Mouse (Mus musculus): ENCODE data around the gene Mrps24.

Gene Mrps24

DNA sequence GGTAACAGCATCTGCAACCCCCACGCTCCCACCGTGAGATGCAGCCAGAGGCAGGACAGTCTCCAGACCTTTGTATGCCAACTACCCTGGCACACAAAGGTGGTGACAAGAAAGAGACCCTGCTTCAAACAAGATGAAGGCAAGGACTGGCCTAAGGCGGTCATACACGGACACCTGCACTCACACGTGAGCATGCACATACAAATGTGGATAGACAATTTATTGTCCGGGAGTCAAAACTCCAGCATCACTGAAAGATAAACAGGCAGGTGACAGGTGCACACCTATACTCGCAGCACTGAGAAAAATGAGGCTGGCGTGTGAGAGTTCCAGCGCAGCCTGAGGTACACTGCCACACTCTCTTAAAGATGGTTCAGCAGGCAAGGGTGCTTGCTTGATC lies 9.5 kb downstream of the Mrps24 start:
- no peak for DNase-seq (ENCODE audit: low read depth)

DNA sequence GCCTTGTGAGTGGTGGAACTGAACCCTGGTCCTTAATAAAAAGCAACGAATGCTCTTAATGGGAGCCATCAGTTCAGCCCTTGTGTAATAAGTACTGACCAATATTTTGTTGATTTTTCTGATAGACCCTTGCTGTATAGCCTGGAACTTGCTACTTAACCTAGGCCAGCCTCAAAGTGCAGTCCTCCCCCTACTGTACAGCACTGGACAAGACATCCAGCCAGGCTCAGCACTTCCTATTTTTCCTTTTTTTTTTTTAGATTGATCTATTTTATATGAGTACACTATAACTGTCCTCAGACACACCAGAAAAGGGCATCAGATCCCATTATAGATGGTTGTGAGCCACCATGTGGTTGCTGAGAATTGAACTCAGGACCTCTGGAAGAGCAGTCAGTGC lies 12.1 kb downstream of the Mrps24 start:
- DNase-seq (ENCODE audit: low read depth) = no peak

DNA sequence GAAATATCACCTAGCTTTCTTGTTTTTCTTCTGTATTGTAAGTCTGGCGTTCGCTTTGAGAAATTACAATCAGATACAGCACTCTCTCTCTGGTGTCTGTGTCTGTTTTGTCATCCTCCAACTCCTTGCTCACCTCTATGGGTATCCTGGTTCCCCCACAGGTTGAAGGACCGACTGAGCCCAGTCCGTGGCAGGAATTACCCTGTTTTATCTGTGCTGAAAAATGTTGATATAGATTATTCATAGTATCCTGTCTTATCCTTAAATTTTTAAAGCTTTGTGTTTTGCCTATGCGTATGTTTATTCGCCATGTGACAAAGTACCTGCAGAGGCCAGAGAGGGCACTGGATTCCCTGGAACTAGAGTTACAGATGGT lies 12.5 kb downstream of the Mrps24 start:
- no peak for DNase-seq (ENCODE audit: low read depth)

DNA sequence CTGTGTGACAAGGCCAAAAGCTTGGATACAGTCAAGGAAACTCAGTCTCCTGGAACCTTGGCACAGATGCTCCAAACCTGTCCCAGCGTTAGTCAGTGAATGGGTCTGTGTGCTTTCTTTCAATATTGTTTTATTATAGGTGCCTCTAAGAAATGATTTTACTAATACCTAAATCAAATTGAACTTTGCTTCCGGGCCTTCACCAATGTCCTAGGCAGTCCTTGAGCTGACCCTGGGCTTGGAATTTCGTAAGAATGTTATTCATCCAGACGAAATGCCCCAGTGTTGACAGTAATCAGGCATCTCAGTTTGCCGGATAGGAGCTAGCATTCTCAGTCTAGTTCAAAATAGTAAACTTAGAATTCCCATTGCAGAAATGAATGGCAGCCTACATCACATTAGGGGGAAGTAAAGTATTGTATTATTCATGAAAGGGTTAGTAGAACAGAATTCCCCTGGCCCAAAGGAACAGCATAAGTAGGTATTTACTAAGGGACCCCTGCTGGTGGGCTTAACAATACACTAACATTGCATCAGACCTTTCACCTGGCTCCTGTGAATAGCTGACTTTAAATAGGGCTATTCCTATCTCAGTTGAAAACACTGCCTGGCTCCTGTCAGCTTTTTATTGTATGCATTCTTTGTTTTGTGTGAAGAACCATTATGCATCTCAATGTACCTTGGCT lies 13.1 kb downstream of the Mrps24 start:
- no peak for DNase-seq (ENCODE audit: low read depth)

DNA sequence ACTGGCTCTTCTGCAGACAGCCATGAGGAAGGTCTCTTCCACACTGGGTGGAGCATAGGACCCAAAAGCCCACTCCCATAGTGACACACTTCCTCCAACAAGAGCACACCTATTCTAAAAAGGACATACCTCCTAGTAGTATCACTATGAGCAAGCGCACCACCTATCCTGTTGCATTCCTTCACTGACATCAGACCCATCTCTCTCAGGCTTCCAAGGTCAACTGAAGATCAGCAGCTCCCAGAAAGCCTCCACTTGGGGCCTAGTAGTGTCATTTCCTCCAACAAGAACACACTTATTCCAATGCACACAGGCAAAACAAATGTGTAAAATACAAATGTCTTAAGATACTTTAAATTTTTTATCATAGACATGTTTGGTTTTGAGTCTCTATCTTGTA lies 13.7 kb downstream of the Mrps24 start:
- DNase-seq (ENCODE audit: low read depth) = no peak

DNA sequence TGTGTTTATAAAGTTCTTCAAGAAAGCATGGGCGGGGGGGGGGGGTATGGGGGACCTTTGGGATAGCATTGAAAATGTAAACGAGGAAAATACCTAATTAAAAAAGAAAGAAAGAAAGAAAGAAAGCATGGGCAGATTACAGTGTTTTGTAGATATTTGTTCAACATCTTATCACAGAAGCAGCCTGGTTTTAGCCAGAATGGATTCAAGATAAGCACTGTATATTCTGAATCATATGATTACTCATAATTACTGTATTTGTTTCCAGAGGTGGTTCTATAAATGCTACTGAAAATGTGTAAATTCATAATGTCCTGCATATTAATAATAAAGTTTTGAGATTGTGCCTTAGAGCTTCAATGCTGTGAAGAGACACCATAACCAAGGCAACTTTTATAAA lies 14.2 kb downstream of the Mrps24 start:
- no peak for DNase-seq (ENCODE audit: low read depth)

DNA sequence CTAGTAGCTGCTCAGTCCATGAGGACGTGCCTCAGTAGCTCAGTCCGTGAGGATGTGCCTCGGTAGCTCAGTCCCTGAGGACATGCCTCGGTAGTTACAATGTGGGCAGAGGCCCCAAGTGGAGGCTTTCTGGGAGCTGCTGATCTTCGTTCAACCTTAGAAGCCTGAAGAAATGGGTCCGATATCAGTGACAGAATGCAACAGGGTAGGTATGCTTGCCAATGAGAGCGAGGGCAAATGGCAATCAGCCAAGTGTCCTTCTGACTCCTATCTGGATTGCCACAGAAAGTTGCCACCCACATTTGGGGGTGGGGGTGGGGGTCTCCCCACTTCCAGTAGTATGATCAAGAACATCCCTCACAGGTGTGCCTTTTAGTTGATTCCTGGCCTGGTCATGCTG lies 14.7 kb downstream of the Mrps24 start:
- DNase-seq (ENCODE audit: low read depth) = no peak

DNA sequence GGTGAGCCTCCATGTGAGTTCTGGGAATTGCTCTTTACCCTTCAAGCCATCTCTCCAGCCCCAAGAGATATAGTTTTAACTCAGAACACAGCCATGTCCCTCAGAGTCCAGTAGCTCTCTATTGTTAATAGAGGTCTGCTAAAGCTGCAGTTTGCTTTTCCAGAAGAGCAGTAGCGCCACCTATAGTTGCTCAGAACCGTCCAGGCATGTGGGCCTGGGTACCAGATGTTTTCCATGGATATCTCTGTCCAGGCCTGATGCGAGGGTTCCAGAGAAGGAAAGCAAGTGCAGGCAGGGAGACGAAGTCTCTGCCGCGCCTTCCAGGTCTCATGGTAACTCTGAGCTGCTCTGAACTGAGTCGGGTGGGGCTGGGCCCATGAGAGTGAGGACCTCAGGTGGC lies 23.7 kb downstream of the Mrps24 start:
- no peak for DNase-seq (ENCODE audit: low read depth)

DNA sequence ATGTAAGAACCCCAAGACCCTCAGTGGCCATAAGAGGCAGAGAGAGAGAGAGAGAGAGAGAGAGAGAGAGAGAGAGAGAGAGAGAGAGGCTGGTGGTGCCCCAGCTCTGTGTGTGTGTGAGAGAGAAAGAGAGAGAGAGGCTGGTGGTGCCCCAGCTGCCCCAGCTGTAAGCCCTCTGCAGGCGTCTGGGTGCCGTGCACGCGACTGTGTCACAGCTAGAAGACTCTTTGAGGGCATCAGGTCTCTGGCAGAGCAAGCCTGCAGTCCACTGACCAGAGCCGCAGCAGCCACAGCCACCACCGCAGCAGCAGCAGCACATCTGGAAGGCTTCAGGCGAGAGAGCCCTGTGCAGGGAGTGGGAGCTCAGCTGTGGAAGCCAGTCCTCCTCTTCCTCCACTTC lies 31.2 kb downstream of the Mrps24 start:
- DNase-seq (ENCODE audit: low read depth) = no peak

DNA sequence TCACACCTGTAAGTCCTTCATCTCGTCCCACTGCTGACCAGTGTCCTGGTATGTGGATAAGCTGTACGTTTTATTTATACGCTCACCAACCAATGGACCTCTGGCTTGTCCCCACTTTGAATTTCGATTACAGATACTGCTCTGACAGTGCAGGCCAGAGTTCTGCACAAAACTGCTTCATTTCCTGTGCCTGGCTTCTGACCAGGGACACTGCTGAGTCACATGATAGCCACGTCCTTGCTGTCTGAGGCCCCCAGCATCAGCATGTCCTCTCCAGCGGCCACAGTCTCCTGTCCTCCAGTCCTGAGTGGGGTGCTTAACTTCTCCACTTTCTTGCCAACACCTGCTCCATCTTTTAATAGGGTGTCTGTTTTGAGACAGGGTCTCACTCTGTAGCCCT lies 32.9 kb downstream of the Mrps24 start:
- no peak for DNase-seq (ENCODE audit: low read depth)

All from c-Kit-positive CD71-positive TER-119-negative erythroid progenitor cells, embryonic 14.5 days (primary cell).